Mouse (Mus musculus) adrenal gland, postnatal 10 days (tissue): ENCODE results near the gene Prr18. TPM values are rescaled to one million over a fixed set of nuclear protein-coding genes. Genes with fewer than 3 reads are reported as not detected.

Experiments
- DNase-seq: peaks from one replicate; pipeline ENCODE4 v3.0.0; 2021; ENCODE audit warnings: mixed read lengths
- total RNA-seq, 2 experiments: library from RNA; stranded (reverse); gene quantifications; 2 replicates each; pipeline ENCODE4 v1.2.3; 2021

Gene Prr18
- total RNA-seq, 2 experiments from 2014 or later: 0.24 to 0.45 TPM

- peak; percentile 42 for DNase-seq
Observed at GRCm38 (mm10) chr17:8340407-8341359, 3.4 kb downstream of the Prr18 start.

GRCm38 (mm10) chr17:8341360-8341963, 4.2 kb downstream of the Prr18 start:
- no peak for DNase-seq

DNA sequence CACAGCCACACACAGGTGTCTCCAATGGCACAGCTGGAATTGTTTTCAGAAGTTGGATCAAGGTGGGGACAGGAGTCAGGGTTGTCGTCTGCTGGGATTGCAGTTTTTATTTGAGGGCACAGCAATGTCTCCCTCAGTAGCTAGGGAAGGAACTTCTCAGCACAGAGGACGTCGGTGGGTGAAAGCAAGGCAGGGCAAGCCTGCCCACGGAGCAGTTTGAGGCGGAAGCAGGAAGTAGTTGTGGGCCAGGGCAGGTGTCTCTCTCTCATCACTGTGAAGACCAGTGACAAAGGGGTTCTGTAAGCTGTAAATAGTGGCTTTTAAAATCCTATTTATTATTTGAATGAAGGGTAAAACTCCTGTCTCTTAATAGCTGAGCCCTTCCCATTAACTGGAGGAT, 5.4 kb downstream of the Prr18 start:
- no peak for DNase-seq

DNA sequence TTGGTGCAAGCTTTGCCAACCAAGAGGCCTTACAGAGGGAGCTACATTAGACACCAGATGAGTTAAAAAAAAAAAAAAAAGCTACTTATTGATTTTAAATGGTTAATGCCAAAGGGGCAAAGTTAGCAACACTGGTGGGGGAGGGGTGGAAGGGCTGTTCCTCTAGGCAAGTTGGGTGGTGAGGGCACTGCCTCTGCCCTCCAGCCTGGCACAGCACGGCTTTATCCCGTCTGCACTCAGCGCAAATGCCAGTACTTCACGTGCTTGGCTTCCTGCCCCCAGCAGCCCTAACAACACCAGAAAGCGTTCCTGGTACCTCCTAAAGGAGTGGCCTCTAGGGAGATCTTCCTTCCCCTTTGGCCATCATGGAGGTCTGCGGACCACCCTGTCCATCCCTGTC, 6.2 kb downstream of the Prr18 start:
- DNase-seq: no peak

DNA sequence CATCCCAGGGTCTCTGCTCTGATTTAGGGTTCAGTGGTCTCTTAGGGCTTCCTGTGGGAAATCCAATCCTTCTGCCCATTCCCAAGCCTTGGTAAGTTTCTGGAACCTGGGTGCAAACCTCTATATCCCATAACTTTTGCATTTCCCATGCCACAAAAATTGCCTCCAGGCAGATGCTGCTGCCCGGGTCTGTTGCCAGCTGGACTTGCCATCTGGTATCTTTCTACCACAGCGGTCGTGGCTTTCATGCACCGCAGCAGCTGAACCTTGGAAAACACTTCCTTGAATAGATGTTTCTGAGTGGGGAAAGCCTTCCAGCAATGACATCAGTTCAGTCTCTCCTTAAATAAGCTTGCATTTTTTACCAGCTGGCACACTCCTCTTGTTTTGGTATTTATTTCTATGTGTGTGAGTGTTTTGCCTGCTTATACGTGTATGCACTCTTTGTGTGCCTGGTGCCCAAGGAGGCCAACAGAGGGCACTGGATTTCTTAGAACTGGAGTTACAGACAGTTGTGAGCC, 10.6 kb downstream of the Prr18 start:
- no peak for DNase-seq

DNA sequence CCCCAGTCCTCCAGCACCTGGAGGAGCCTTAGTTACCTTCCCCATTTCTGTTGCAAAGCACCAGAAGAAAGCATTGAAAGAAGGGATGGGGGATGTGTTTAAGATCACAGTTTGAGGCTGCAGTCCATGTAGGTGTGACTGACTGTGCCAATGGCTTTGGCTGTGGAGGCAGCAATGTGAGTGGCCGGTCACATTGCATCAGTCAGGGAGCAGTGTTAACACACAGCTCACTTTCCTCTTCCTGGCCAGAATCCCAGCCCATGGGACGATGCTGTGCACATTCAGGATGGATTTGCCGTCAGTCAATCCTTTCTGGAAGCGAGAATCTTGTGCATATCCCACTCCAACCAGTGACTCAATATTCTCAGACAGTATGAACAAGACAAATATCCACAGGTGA, 11.7 kb downstream of the Prr18 start:
- no peak for DNase-seq

DNA sequence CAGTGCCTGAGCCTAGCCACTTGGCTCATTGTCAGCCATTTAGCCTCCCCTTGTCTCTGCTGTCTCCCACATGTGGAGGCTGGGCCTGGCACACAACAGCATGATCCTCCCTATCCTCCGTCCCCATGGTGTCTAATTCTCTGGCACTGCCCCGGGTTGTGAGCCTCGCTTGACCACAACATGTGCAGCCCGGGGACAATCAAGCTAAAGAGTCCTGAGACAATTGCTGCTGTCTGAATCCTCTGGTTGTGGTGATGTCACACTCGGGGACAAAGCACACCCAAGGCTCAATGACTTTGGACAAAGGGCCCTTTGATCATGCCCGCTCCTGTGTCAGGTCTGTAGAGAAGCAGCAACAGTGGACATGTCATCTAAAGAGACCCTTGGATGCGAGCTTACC, 13.8 kb downstream of the Prr18 start:
- no peak for DNase-seq

GRCm38 (mm10) chr17:8355692-8356091, 18.4 kb downstream of the Prr18 start, which contains the start of gene T2:
Gene T2 (plus strand): TSS chr17:8355992.
- DNase-seq: no peak

GRCm38 (mm10) chr17:8357498-8357897, 20.2 kb downstream of the Prr18 start:
- DNase-seq: no peak

GRCm38 (mm10) chr17:8360876-8361275, 23.6 kb downstream of the Prr18 start:
- DNase-seq: no peak

GRCm38 (mm10) chr17:8361281-8362103, 24.2 kb downstream of the Prr18 start:
- DNase-seq: no peak

- DNase-seq: no peak
Observed at GRCm38 (mm10) chr17:8367514-8368480, 30.5 kb downstream of the Prr18 start.

DNA sequence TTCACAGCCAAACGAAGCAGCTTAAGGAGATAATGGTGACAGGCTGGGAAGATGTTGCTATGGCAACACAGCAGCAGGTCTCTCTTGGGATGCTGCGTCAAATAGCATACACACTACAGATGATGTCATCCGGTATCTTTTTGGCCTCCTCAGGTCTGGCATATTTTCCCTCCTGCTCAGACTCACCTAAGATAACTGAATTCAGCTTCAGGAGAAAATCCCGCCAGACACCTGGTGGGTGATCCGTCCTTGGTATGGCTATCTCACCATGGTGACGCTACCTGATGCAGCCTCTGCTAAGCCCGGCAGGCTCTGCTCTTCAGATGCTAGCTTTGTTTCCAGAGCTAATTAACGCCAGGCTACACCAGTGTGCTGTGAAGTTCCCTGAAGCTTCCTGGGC, 31.3 kb downstream of the Prr18 start:
- no peak for DNase-seq

GRCm38 (mm10) chr17:8369171-8369570, 31.9 kb downstream of the Prr18 start:
- DNase-seq: no peak

DNA sequence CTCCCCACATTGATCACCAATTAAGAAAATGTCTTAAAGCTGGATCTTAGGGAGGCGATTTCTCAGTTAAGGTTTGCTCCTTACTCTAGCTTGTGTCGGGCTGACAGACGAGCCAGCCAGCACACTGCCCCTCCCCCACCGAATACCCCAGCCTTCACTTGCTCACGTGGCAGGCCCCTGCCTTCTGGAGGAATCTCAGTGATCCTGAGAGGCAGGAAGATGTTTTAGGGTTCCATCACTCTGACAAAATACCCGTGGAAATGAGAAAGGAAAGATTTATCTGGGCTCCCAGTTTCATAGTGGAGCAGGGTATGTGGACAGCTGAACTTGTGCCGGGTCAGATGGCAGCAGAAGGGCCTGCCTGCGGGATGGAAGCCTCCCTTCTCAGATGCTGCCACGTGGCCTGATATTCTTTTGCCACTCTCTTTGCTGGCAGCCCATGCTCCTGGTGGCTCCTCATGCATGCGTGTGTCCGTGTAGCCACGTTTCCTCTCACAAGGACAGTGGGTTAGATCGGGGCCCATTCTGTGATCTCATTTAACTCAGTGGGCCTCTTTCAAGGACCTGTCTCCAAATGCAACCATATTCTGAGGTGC, 33.5 kb downstream of the Prr18 start:
- DNase-seq: no peak

DNA sequence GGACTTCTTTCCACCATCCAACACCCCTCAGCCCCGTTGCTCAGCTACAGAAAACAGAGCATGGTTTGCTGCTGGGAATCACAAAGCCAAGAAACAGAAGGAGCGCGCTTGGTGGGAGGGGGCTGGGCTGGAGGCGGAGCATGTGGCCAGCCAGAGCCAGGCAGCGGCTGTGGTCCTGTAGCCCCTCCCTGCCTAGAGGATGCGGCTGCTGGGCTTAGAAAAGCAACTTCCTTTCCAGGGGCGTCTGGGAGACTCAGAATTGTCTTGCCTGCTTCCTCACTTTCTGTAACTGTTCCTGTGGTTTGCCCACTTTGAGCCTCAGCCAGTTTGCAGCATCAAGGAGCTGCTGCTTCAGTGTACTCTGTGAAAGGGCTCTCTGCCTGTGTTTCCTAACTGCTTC, 34.6 kb downstream of the Prr18 start:
- DNase-seq: peak; percentile 53

GRCm38 (mm10) chr17:8372286-8373046, 35.2 kb downstream of the Prr18 start:
- DNase-seq: peak; percentile 86

DNA sequence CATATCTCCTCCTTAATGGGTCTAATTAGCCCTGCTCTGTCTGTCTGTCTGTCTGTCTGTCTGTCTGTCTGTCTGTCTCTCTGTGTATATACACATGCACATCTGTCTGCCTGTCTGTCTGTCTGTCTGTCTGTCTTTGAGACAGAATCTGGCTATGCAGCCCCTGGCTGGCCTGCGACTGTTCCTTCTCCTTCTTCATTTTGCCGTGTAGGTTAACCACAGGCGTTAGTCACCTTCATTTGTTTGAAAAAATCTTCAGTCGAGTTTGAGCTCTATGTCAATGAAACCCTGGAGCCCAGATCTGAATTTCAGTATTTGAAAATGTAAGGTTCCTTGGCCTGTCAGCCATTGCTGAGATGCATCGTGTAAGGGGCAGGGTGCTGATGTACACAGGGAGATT, 40.0 kb downstream of the Prr18 start:
- DNase-seq: no peak

DNA sequence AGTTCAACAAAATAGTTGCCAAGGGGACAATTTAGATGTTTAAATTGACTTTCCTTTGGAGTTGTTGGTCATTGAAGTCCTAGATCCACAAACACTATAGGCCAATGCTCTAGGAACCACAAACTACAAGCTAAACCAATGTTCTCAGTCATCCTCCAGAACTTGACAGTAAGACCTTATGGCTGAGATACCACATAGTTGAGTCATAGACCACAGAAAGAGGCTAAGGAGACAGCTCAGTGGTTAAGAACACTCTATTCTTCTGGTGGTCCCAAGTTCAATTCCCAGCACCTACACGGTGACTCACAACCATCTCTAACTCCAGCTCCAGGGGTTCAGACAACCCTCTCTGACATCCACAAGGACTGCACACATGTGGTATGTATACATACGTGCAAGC, 48.2 kb downstream of the Prr18 start:
- DNase-seq: no peak

- peak; percentile 32 for DNase-seq
Observed at GRCm38 (mm10) chr17:8388463-8388862, 51.2 kb downstream of the Prr18 start.
